In genomic region chr5:33297164-33297563, GRCm38 (mm10) we compare ENCODE assay signal across 7 mouse cellular contexts. TPM values are rescaled to one million over a fixed set of nuclear protein-coding genes. Genes with fewer than 3 reads are reported as not detected.
DNase-seq lines count a peak whose midpoint lies in the region; ATAC-seq and TF ChIP-seq lines count a peak whose summit lies in the region.

No protein-coding gene starts in this region.

- TF ChIP-seq POLR2A in ES-Bruce4 (IDR thresholded peaks at IDR 0.05; ENCODE audit: insufficient read depth, low read length), result no peak

- TF ChIP-seq CTCF in hindbrain, postnatal 0 days (IDR thresholded peaks at IDR 0.05; ENCODE audit: low read depth), result peak; percentile 39
- peak; percentile 56 for TF ChIP-seq CTCF in ES-Bruce4 (IDR thresholded peaks at IDR 0.05; ENCODE audit: low read depth, low read length)

- ATAC-seq in hindbrain, postnatal 0 days, result no peak
- no peak for ATAC-seq in hindbrain, embryonic 12.5 days (ENCODE audit: low FRiP score)

- no peak overlapping the region for H3K9ac ChIP-seq in hindbrain, postnatal 0 days (replicated peaks; ENCODE audit: low read length)
- no peak overlapping the region for H3K9ac ChIP-seq in hindbrain, embryonic 12.5 days
- no peak overlapping the region for H3K9ac ChIP-seq in ES-Bruce4 (ENCODE audit: low read depth, poor library complexity, severe bottlenecking)

- no peak overlapping the region for H3K27ac ChIP-seq in hindbrain, postnatal 0 days
- no peak overlapping the region for H3K27ac ChIP-seq in hindbrain, embryonic 12.5 days
- no peak overlapping the region for H3K27ac ChIP-seq in ES-Bruce4 (ENCODE audit: insufficient read depth, low read length)

- no peaks in the 10 kb centered on the region for H3K27me3 ChIP-seq in hindbrain, postnatal 0 days (ENCODE audit: insufficient read depth, low read length)
- H3K27me3 ChIP-seq in hindbrain, embryonic 12.5 days, result no peaks in the 10 kb centered on the region
- H3K27me3 ChIP-seq in ES-Bruce4 (ENCODE audit: control insufficient read depth, insufficient read depth, low read length, poor library complexity, severe bottlenecking), result no peaks in the 10 kb centered on the region; the same call in 1 of the 2 replicates

- H3K4me1 ChIP-seq in hindbrain, postnatal 0 days (ENCODE audit: insufficient read depth, low read length), result no peaks in the 10 kb centered on the region
- no peaks in the 10 kb centered on the region for H3K4me1 ChIP-seq in hindbrain, embryonic 12.5 days
- H3K4me1 ChIP-seq in ES-Bruce4 (ENCODE audit: control insufficient read depth, insufficient read depth, low read length), result no peaks in the 10 kb centered on the region

- no peak overlapping the region for H3K4me2 ChIP-seq in hindbrain, postnatal 0 days (ENCODE audit: low read depth, low read length)
- no peak overlapping the region for H3K4me2 ChIP-seq in hindbrain, embryonic 12.5 days (replicated peaks)

- peak; percentile 3 for DNase-seq in hindbrain, postnatal 0 days (ENCODE audit: low spot score)
- peak; percentile 32 for DNase-seq in ZHBTc4 (ENCODE audit: low read depth, low spot score)
- DNase-seq in lung, postnatal 14 days, result peak; percentile 21
- no peak for DNase-seq in layer of hippocampus, postnatal 25 days (ENCODE audit: extremely low spot score in 1 of 2, low spot score in 1 of 2)
- no peak for DNase-seq in urinary bladder, postnatal 10 days (ENCODE audit: low spot score)

- H3K4me3 ChIP-seq in hindbrain, postnatal 0 days (ENCODE audit: low read length), result no peak overlapping the region
- H3K4me3 ChIP-seq in hindbrain, embryonic 12.5 days, result no peak overlapping the region
- H3K4me3 ChIP-seq in ES-Bruce4 (ENCODE audit: low read depth, low read length), result no peak overlapping the region

- H3K9me3 ChIP-seq in hindbrain, postnatal 0 days (ENCODE audit: low read length), result no peaks in the 10 kb centered on the region
- H3K9me3 ChIP-seq in hindbrain, embryonic 12.5 days (replicated peaks), result no peaks in the 10 kb centered on the region
- H3K9me3 ChIP-seq in ES-Bruce4 (replicated peaks; ENCODE audit: control insufficient read depth, insufficient read depth, low read length, poor library complexity, severe bottlenecking), result no peaks in the 10 kb centered on the region

- 71% methylated on average over 6 of the region's 6 CpGs for WGBS in hindbrain, postnatal 0 days
- WGBS in hindbrain, embryonic 12.5 days, result 75% methylated on average over 6 of the region's 6 CpGs

- no peaks in the 10 kb centered on the region for H3K36me3 ChIP-seq in hindbrain, postnatal 0 days (ENCODE audit: insufficient read depth, low read length)
- no peaks in the 10 kb centered on the region for H3K36me3 ChIP-seq in hindbrain, embryonic 12.5 days
- no peaks in the 10 kb centered on the region for H3K36me3 ChIP-seq in ES-Bruce4 (ENCODE audit: control insufficient read depth, insufficient read depth, low read length, poor library complexity, severe bottlenecking)

- TF ChIP-seq EP300 in ES-Bruce4 (IDR thresholded peaks at IDR 0.05; ENCODE audit: insufficient read depth, low read depth, low read length), result no peak

RNA-seq across cellular contexts. Expression of gene Ctbp1, which starts 22.4 kb away (rescaled TPM):
- total RNA-seq in hindbrain, postnatal 0 days (2014; rRNA removed), result 468 and 519 TPM in 2 replicates
- 372 and 378 TPM in 2 replicates for polyA plus RNA-seq in hindbrain, postnatal 0 days (2015; fragmentation: Nextera tagmentation; extraction: Ambion mirVana)
- 508 and 530 TPM in 2 replicates for polyA plus RNA-seq in hindbrain, embryonic 12.5 days (2016; fragmentation: Nextera tagmentation; extraction: Ambion mirVana)
- polyA plus RNA-seq in ES-Bruce4 (2011; ENCODE audit: insufficient read depth, insufficient read length, low read depth, missing spikeins), result 61.0 and 68.5 TPM in 2 replicates
- total RNA-seq in layer of hippocampus, postnatal 25 days (2021), result 100 to 1,000 TPM; 277 to 297 TPM

RNA-seq across cellular contexts. Expression of gene Maea, which starts 38.1 kb away (rescaled TPM):
- total RNA-seq in hindbrain, postnatal 0 days (2014; rRNA removed), result 130 and 131 TPM in 2 replicates
- polyA plus RNA-seq in hindbrain, postnatal 0 days (2015; fragmentation: Nextera tagmentation; extraction: Ambion mirVana), result 119 and 127 TPM in 2 replicates
- 123 and 127 TPM in 2 replicates for polyA plus RNA-seq in hindbrain, embryonic 12.5 days (2016; fragmentation: Nextera tagmentation; extraction: Ambion mirVana)
- 90.5 and 96.8 TPM in 2 replicates for polyA plus RNA-seq in ES-Bruce4 (2011; ENCODE audit: insufficient read depth, insufficient read length, low read depth, missing spikeins)
- 10 to 100 TPM; 98.7 to 99.7 TPM for total RNA-seq in layer of hippocampus, postnatal 25 days (2021)

Comparison
In these comparisons a context has a peak if more than half of its experiments do, and no peak if none do; other contexts are left out.
1. DNase-seq: peak in hindbrain, postnatal 0 days (single experiment), ZHBTc4 (single experiment) and lung, postnatal 14 days (single experiment); none in layer of hippocampus, postnatal 25 days (0 of 2) and urinary bladder, postnatal 10 days (single experiment).